Mouse (Mus musculus) myocyte (in vitro differentiated cells): ENCODE data around the gene Hsf2bp. TPM values are rescaled to one million over a fixed set of nuclear protein-coding genes. Genes with fewer than 3 reads are reported as not detected.

Source experiments
- H3K27me3 ChIP-seq: one replicate; pipeline ENCODE4 v1.6.1; 2011; ENCODE audit not compliant: control insufficient read depth, insufficient read depth, insufficient read length
- H3K36me3 ChIP-seq: one replicate; pipeline ENCODE4 v1.6.1; 2011; ENCODE audit not compliant: control insufficient read depth, insufficient read depth
- H3K4me2 ChIP-seq: one replicate; pipeline ENCODE4 v1.6.1; 2011; ENCODE audit warnings: low read depth, control low read depth
- H3K4me3 ChIP-seq: one replicate; pipeline ENCODE4 v1.5.1; 2011; ENCODE audit warnings: mild to moderate bottlenecking, control low read depth, moderate library complexity
- H3K79me2 ChIP-seq: one replicate; pipeline ENCODE4 v1.6.1; 2011; ENCODE audit not compliant: control insufficient read depth, insufficient read depth
- H3ac ChIP-seq: one replicate; pipeline ENCODE4 v1.6.1; 2011; ENCODE audit not compliant: control insufficient read depth, insufficient read length
- CEBPB ChIP-seq: IDR thresholded peaks from 2 replicates; pipeline ENCODE4 v1.6.1; 2011; ENCODE audit warnings: mild to moderate bottlenecking, moderate library complexity; ENCODE audit not compliant: poor library complexity, insufficient read depth, severe bottlenecking
- E2F4 ChIP-seq: IDR thresholded peaks from one replicate; pipeline ENCODE4 v1.6.1; 2011; ENCODE audit warnings: mild to moderate bottlenecking, control low read depth, moderate library complexity; ENCODE audit not compliant: insufficient read depth
- MAX ChIP-seq: IDR thresholded peaks from one replicate; pipeline ENCODE4 v1.6.1; 2011; ENCODE audit warnings: low read depth, mild to moderate bottlenecking, control low read depth
- MYOD1 ChIP-seq, 3 experiments: IDR thresholded peaks; one replicate each; pipeline ENCODE4 v1.6.1; 2011; ENCODE audit warnings: control low read depth in 2 of 3, low read depth in 2 of 3, mild to moderate bottlenecking in 2 of 3, moderate library complexity in 1 of 3; ENCODE audit not compliant: insufficient read length in 2 of 3, control insufficient read depth in 1 of 3
- MYOG ChIP-seq, 3 experiments: IDR thresholded peaks; one replicate each; pipeline ENCODE4 v1.6.1; 2011; ENCODE audit warnings: control low read depth in 2 of 3, low read depth in 2 of 3, mild to moderate bottlenecking in 2 of 3; ENCODE audit not compliant: insufficient read length in 2 of 3, control insufficient read depth in 1 of 3, insufficient read depth in 1 of 3
- POLR2A ChIP-seq: IDR thresholded peaks from one replicate; pipeline ENCODE4 v1.6.1; 2011; ENCODE audit warnings: low read depth, mild to moderate bottlenecking, control low read depth, moderate library complexity; ENCODE audit not compliant: insufficient read length
- POLR2AphosphoS2 ChIP-seq: IDR thresholded peaks from one replicate; pipeline ENCODE4 v1.6.1; 2011; ENCODE audit warnings: low read depth, control low read depth; ENCODE audit not compliant: insufficient read length
- REST ChIP-seq: IDR thresholded peaks from one replicate; pipeline ENCODE4 v1.6.1; 2011; ENCODE audit warnings: mild to moderate bottlenecking, control low read depth, moderate library complexity; ENCODE audit not compliant: insufficient read depth, insufficient read length
- SRF ChIP-seq: IDR thresholded peaks from one replicate; pipeline ENCODE4 v1.6.1; 2011; ENCODE audit warnings: low read depth; ENCODE audit not compliant: control insufficient read depth, insufficient read length
- TCF12 ChIP-seq: IDR thresholded peaks from one replicate; pipeline ENCODE4 v1.6.1; 2011; ENCODE audit warnings: mild to moderate bottlenecking, control low read depth; ENCODE audit not compliant: poor library complexity, insufficient read depth, severe bottlenecking
- TCF3 ChIP-seq: IDR thresholded peaks from one replicate; pipeline ENCODE4 v1.6.1; 2011; ENCODE audit warnings: low read depth, control low read depth; ENCODE audit not compliant: insufficient read length
- USF1 ChIP-seq: IDR thresholded peaks from one replicate; pipeline ENCODE4 v1.6.1; 2011; ENCODE audit warnings: low read depth, mild to moderate bottlenecking, control low read depth, moderate library complexity
- polyA plus RNA-seq: library from polyadenylated mRNA; unstranded; fragments of >200 nt; fragmentation: generic; extraction: Trizol; gene quantifications from one replicate; pipeline ENCODE4 v1.2.1, GENCODE M21; 2012; ENCODE audit warnings: missing spikeins

Hsf2bp gene
- polyA plus RNA-seq, 1 experiment: 4.9 TPM

DNA sequence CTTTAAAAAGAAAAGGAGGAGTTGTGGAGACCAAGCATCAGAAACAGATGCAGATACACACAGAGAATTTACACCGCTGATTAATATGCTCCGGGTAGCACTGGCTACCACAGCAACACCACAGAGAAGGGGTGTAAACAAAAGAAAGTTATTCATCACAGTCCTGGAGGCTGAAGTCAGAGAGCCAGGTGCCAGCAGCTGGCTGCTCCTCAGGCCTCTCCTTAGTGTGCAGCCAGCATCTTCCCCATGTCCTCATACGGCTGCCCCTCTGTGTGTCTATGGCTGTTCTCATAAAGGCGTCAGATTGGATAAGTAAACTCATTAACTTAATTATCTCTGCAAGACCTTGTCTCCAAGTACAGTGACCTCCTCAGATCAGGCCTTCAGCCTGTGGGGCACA lies 73.2 kb downstream of the Hsf2bp start:
- H3K27me3 ChIP-seq: no peaks in the 10 kb centered on the region
- H3K4me3 ChIP-seq: no peak overlapping the region
- H3K79me2 ChIP-seq: no peaks in the 10 kb centered on the region
- peak in 1 of 3 experiments; percentile 11 for TF ChIP-seq MYOD1 (IDR thresholded peaks at IDR 0.05; ENCODE audit: control insufficient read depth in 1 of 3, insufficient read length in 2 of 3, low read depth in 2 of 3)
- no peak for TF ChIP-seq MYOG (IDR thresholded peaks at IDR 0.05; ENCODE audit: control insufficient read depth in 1 of 3, insufficient read depth in 1 of 3, insufficient read length in 2 of 3, low read depth in 2 of 3)
- no peak overlapping the region for H3ac ChIP-seq
- no peak overlapping the region for H3K4me2 ChIP-seq
- no peaks in the 10 kb centered on the region for H3K36me3 ChIP-seq

GRCm38 (mm10) chr17:31962281-31962680 lies 73.9 kb downstream of the Hsf2bp start:
- no peak overlapping the region for H3K4me3 ChIP-seq
- no peak for TF ChIP-seq POLR2A
- TF ChIP-seq CEBPB: no peak
- no peak for TF ChIP-seq TCF12
- TF ChIP-seq POLR2AphosphoS2: no peak
- no peak for TF ChIP-seq SRF
- no peak for TF ChIP-seq E2F4
- TF ChIP-seq MAX: no peak
- H3K36me3 ChIP-seq: no peaks in the 10 kb centered on the region
- no peak overlapping the region for H3ac ChIP-seq
- no peaks in the 10 kb centered on the region for H3K79me2 ChIP-seq
- H3K27me3 ChIP-seq: no peaks in the 10 kb centered on the region
- H3K4me2 ChIP-seq: no peak overlapping the region

DNA sequence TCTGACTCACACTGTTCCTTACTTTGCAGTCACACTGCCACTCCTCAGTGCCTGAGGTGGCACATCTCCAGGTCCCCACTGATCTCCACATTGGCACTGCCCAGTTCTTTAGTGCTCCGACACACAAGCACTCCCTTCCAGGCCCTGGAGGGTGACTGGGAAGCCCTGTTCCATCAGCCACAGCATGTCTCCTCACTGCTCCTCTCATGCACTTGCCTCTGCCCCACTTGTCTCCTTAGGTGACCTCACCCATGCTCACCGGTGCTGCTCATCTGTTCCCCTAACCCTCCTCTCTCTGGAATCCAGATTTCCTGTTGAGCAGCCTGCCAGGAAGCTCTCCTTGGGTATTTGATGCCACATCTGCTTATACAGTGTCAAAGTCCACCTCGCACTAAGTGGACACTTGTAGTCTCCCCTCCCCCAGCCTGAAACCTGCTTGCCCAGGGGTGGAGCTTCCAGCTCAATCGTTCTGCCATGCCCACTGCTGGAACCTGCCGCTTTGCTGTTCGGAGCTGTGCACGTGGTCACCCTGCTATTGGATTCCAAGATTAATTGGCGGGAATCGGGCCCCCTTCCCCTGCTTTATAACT lies 81.5 kb downstream of the Hsf2bp start:
- Histone ChIP-seq H3K4me3 (no peak overlapping the region), H3K36me3 (no peaks in the 10 kb centered on the region), H3K4me2 (no peak overlapping the region), H3K79me2 (no peaks in the 10 kb centered on the region), H3K27me3 (no peaks in the 10 kb centered on the region), H3ac (no peak overlapping the region)
- TF ChIP-seq E2F4 (no peak), POLR2AphosphoS2 (no peak), REST (no peak), USF1 (no peak), SRF (no peak), CEBPB (no peak), POLR2A (no peak), MYOD1 (IDR thresholded peaks at IDR 0.05; ENCODE audit: control insufficient read depth in 1 of 3, insufficient read length in 2 of 3, low read depth in 2 of 3) (no peak), TCF12 (no peak)

DNA sequence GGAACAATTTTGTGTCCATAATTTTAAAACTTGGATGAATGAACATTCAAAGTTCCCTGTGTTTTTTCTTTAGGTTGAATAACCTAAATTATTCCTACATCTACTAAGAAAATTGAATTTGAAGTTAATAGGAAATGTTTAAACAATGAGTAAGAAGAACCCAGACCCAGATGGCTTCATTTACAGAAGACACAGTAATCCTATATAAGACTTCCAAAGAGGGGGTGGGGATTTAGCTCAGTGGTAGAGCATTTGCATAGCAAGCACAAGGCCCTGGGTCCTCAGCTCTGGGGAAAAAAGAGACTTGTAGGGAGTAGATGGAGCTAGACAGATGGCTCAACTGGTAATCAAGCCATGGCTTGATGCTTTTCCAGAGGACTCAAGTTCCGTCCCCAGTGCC lies 87.1 kb downstream of the Hsf2bp start:
- TF ChIP-seq TCF12: no peak
- TF ChIP-seq TCF3: no peak
- TF ChIP-seq MYOG (IDR thresholded peaks at IDR 0.05; ENCODE audit: control insufficient read depth in 1 of 3, insufficient read depth in 1 of 3, insufficient read length in 2 of 3, low read depth in 2 of 3): no peak
- no peak for TF ChIP-seq MAX
- TF ChIP-seq USF1: no peak
- TF ChIP-seq MYOD1 (IDR thresholded peaks at IDR 0.05; ENCODE audit: control insufficient read depth in 1 of 3, insufficient read length in 2 of 3, low read depth in 2 of 3): no peak
- no peak for TF ChIP-seq CEBPB
- TF ChIP-seq SRF: no peak
- TF ChIP-seq POLR2AphosphoS2: no peak
- no peak for TF ChIP-seq E2F4
- TF ChIP-seq REST: no peak
- no peak for TF ChIP-seq POLR2A
- Histone ChIP-seq H3K79me2 (no peaks in the 10 kb centered on the region), H3K4me2 (no peak overlapping the region), H3K4me3 (no peak overlapping the region), H3K27me3 (no peaks in the 10 kb centered on the region), H3K36me3 (no peaks in the 10 kb centered on the region), H3ac (no peak overlapping the region)

DNA sequence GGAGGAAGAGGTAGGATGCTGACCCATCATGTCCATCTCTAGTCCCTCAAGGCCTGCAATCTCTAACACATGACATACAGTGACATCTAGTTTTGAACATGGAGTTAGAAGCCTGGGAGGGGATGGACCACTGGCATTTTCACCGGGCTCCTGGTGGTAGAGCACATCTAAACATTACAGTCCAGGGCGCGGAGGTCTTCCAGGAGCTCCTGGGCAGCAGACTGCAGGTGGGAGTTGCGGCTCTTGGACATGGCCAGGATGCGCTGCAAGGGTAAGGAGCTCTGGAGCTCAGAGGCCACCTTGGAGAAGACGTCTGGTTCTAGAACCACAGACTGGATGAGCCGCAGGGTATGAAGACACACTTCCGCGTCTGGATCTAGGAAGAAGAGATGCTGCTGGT lies 89.7 kb downstream of the Hsf2bp start:
- TF ChIP-seq MYOD1 (IDR thresholded peaks at IDR 0.05; ENCODE audit: control insufficient read depth in 1 of 3, insufficient read length in 2 of 3, low read depth in 2 of 3): no peak
- no peak for TF ChIP-seq REST
- no peak for TF ChIP-seq POLR2AphosphoS2
- TF ChIP-seq E2F4: no peak
- no peak for TF ChIP-seq TCF12
- no peak for TF ChIP-seq CEBPB
- TF ChIP-seq TCF3: no peak
- no peak for TF ChIP-seq POLR2A
- TF ChIP-seq MAX: no peak
- no peak for TF ChIP-seq SRF
- TF ChIP-seq USF1: no peak
- TF ChIP-seq MYOG (IDR thresholded peaks at IDR 0.05; ENCODE audit: control insufficient read depth in 1 of 3, insufficient read depth in 1 of 3, insufficient read length in 2 of 3, low read depth in 2 of 3): no peak
- no peak overlapping the region for H3ac ChIP-seq
- no peaks in the 10 kb centered on the region for H3K79me2 ChIP-seq
- no peaks in the 10 kb centered on the region for H3K27me3 ChIP-seq
- no peak overlapping the region for H3K4me2 ChIP-seq
- H3K36me3 ChIP-seq: no peaks in the 10 kb centered on the region
- H3K4me3 ChIP-seq: no peak overlapping the region
